Mouse (Mus musculus): ENCODE measurements around the gene Ralgapa2.
A peak's percentile ranks its signal among the peaks of the same experiment; 100 is the strongest.

The Ralgapa2 gene

GRCm38 (mm10) chr2:146310760-146311159, 201.4 kb downstream of the Ralgapa2 start:
- DNase-seq (ENCODE audit: extremely low read depth, low read depth, low spot score): no peak

DNA sequence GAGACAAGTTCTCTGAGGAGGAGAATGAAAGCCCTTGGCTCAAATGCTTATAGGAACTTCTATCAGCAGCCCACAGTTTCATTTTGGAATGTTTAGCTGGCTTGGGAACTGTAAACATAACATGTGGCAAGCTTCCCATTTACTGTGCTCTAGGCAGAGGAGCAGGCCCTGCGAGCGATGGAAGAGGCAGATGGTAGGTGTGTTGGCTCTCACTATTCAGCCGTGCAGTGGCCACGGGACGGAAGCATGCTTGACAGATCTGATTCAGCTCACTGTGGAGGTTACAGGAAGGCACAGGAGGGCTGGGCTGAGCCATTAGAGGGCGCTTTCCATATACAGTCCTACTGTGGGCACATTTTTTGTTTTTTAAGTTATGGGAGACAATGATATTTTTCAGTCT, 201.9 kb downstream of the Ralgapa2 start:
- no peak for DNase-seq (ENCODE audit: extremely low read depth, low read depth, low spot score)

DNA sequence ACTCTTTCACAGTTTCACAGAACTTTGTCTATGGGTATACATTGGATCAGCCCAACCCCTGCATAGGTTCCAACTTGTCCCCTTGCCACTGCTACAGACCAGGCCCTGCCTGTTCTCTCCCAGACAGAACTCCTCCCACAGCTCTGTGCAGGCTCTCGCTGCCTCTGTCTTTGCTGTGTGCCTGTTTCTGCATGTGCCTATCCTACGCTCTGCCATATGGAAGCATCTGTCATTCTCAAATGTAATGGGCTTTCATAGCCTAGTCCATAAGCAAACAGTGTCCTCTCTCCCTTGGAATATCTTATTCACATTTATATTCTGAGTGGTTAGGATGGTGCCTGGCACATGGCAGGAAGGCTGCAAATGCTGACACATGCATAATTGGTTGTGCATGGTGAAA, 202.7 kb downstream of the Ralgapa2 start:
- no peak for DNase-seq (ENCODE audit: extremely low read depth, low read depth, low spot score)

- no peak for DNase-seq (ENCODE audit: extremely low read depth, low read depth, low spot score)
Measured at GRCm38 (mm10) chr2:146307060-146307459, 205.1 kb downstream of the Ralgapa2 start.

GRCm38 (mm10) chr2:146302094-146302699, 209.9 kb downstream of the Ralgapa2 start:
- DNase-seq (ENCODE audit: extremely low read depth, low read depth, low spot score): no peak

- no peak for DNase-seq (ENCODE audit: extremely low read depth, low read depth, low spot score)
Measured at GRCm38 (mm10) chr2:146300500-146301020, 211.6 kb downstream of the Ralgapa2 start.

GRCm38 (mm10) chr2:146299841-146300460, 212.2 kb downstream of the Ralgapa2 start:
- no peak for DNase-seq (ENCODE audit: extremely low read depth, low read depth, low spot score)

GRCm38 (mm10) chr2:146293538-146293937, 218.6 kb downstream of the Ralgapa2 start:
- DNase-seq (ENCODE audit: extremely low read depth, low read depth, low spot score): no peak

DNA sequence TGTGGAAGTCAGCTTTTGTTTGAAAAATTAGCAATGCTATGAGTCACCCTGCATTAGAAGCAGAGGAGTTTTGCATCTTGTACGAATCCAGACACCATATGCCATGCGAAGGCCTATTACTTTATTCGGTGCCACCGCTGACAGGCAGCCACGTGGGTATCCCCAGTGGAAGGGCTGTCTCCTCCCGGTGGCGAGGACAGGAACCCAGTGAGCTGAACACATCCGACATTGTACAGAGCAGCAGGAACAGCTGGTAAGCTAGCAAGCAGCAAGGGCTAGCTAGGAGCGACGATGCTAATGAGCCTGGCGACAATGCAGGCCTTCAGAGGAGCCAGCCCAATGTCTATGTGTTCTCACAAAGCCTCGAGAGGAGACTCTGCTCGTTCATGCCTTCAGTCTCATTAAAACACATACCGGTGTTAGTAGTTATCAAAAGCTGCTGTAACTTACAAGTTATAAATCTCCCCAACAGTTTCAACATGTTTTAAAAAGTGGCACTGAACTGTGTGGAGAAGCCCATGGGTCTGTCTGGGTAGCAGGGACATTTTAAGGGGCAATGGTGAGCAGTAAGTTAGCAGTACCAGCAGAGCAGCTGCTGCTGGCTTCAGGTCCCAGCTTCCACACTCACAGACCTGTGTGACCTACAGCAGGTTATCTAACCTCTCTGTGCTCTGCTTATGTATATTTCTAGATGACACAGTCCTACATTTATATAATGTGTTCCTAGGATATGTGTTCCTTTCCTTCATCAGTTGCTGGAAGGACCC, 221.1 kb downstream of the Ralgapa2 start:
- DNase-seq (ENCODE audit: extremely low read depth, low read depth, low spot score): no peak

- DNase-seq (ENCODE audit: extremely low read depth, low read depth, low spot score): no peak
Measured at GRCm38 (mm10) chr2:146290366-146290765, 221.8 kb downstream of the Ralgapa2 start.

DNA sequence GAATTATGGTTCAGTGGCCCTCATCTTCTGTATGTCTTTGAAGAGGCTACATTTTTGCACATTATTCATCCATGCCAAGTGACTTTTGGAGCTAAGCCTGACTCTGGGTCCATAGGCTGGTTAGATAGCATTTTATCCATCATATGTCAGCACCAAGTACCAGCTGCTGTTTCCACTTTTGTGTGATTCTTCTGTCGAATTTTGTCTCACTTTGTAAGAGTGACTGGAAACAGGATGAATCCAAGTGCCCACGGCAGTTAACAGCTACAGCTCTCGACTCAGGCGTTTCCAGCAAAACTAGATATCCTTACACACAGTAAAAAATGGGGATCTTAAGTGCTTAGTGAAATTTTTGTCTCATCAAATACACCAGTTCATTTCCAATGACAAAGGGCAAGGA, 222.8 kb downstream of the Ralgapa2 start:
- DNase-seq (ENCODE audit: extremely low read depth, low read depth, low spot score): no peak

DNA sequence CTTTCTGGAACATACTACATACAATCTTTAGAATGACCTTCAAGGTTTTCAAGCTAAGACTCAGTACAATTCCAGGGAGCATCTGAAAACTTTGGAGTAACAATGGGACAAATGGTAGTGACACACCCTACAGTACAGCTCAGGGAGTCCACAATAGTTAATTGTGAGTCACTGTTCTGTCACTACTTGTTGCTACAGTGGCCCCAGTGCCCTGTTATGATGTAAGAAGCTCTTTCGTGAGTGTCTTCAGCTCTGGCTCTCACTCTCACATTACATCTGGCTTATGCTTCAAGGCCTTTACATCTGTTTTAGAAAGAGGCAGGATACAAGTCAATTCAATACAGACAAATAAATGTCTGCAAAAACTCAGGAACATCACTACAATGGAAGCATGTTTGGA, 223.8 kb downstream of the Ralgapa2 start:
- no peak for DNase-seq (ENCODE audit: extremely low read depth, low read depth, low spot score)

DNA sequence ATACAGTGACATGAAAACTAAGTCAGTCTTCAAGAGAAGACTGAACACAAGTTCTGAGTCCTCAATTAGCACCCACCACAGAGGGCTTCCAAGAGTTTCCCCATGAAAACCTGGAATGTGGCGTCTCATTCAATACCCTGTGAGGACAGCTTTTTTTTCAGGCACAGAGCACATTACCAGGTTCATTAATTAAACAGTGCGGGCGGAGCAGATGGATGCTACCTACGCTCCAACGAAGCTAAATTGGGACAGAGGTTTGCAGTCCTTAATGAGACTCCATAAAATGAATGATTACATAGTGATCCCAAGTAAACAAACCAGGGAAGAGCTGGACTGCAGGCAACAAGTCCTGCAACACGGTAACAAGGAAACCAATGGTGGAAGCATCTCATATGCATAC, 224.6 kb downstream of the Ralgapa2 start:
- no peak for DNase-seq (ENCODE audit: extremely low read depth, low read depth, low spot score)

GRCm38 (mm10) chr2:146281346-146281745, 230.8 kb downstream of the Ralgapa2 start:
- no peak for DNase-seq (ENCODE audit: extremely low read depth, low read depth, low spot score)

- no peak for DNase-seq (ENCODE audit: extremely low read depth, low read depth, low spot score)
Measured at GRCm38 (mm10) chr2:146280921-146281274, 231.2 kb downstream of the Ralgapa2 start.

DNA sequence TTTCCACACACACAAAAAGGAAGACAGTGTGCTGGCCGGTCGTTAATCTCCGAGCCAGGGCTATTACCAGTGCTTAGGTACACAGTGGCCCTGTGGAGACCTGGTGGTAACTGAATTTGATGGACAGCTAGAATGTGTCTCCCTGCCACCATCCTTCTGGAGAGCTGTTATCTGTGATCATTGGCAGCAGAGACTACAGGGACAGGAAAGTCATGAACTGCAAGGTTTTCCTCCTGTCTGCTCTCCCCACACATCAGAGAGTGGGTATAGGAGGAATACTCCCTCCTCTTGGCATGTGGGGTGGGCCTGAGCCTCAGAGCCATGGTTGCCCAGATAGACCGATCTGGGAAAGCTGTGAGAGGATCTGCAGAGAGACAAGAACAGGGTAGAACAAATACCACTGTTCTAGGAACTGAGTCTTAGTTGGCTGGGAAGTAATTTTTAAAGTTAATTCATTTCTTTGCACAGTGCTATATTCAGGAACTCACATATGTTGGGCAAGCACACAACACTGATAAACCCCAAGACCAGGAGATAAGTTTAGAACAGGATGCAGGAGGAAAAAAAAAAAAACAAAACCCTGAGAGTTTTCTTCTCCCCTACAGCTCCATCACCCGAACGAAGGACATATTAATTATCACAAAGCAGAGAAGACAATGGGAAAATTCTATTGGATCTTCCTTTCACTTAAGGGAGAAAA, 231.8 kb downstream of the Ralgapa2 start:
- no peak for DNase-seq (ENCODE audit: extremely low read depth, low read depth, low spot score)

GRCm38 (mm10) chr2:146279430-146280220, 232.5 kb downstream of the Ralgapa2 start:
- DNase-seq (ENCODE audit: extremely low read depth, low read depth, low spot score): no peak

DNA sequence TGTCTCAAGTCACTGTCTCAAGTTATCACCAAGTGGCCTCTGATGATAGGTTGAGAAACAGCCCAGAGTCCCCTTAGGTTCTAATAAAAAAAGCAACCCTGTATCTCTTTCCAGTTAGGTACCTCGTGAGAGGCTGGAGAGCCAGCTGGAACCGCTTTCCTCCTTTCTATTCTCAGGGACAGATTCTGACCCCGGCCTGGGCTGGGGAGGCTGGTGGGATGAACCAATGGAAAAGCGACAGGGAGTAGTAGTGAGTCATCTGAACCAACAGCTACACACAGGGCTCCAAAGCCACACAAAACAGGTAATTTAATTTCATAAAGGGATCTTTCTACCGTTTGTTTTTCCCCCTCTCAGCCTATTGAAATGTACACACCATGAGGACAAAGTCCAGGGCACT, 233.8 kb downstream of the Ralgapa2 start:
- DNase-seq (ENCODE audit: extremely low read depth, low read depth, low spot score): no peak

DNA sequence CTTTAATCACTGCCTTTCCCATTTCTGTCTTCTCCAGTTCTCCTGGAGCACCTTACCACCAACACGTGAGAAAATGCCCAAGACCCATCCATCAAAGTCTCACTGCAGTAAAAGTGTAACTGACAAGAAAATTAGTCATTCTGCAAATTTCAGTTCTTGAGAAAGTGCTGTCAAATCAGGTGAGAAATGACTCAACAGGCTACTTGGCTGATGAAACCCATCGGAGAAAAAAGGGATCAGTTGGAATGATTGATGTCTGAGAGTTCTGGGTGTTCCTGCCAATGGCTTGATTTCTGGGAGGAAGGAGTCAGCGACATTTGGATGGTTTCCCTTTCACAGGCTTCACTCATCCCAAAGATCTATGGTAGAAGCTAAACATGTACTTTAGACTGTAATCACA, 245.6 kb downstream of the Ralgapa2 start:
- peak; percentile 31 for DNase-seq (ENCODE audit: extremely low read depth, low read depth, low spot score)

GRCm38 (mm10) chr2:146265045-146265444, 247.1 kb downstream of the Ralgapa2 start:
- no peak for DNase-seq (ENCODE audit: extremely low read depth, low read depth, low spot score)

DNA sequence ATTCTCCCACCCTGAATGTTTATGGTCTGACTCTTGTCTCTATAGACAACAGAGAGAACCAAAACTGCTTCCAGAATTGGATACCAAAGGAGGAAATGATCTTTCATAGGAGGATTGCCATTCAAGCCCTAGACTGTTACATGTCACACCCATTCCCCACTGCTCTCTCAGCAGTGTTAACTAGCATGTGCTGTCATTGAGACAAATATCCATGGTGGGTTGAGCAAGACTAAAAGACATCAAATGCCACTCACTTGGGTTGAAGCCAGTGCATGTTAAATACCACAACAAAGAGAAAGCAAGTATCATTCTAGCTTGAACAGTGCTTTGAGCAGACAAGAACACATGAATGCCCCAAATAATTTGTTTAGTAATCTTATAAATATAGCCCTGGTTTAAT, 249.2 kb downstream of the Ralgapa2 start:
- no peak for DNase-seq (ENCODE audit: extremely low read depth, low read depth, low spot score)

Data from fat pad, adult 2 months (tissue).